Mouse (Mus musculus): ENCODE results near the gene Bpifa5.

DNA sequence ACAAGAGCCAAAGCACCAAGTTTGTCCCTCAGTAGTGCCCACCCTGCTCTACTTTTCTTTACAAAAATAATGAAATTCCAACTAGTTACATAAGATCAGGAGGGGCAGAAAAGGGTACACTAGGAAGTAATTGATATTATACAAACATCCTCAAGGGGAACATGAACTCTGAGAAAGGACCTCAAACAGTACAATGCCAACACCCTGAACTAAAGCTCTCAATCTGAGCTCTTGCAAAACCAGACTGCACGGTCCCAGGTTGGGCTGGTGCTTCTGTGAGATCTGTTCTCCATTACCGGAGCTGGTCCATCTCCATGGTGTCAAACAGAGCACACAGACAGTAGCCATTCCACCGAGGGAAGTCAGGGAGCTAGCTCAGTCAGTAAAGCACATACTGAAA is 45.0 kb upstream of the Bpifa5 start:
- no peak for TF ChIP-seq POLR2A (IDR thresholded peaks at IDR 0.05; ENCODE audit: borderline replicate concordance, extremely low read depth, insufficient read depth, insufficient read length, poor library complexity, severe bottlenecking)
- no peak for TF ChIP-seq CTCF (IDR thresholded peaks at IDR 0.05; ENCODE audit: borderline replicate concordance, extremely low read depth, insufficient read depth, insufficient read length)
